Mouse (Mus musculus) hindbrain, postnatal 0 days (tissue): ENCODE data around the gene Phtf2. TPM values are rescaled to one million over a fixed set of nuclear protein-coding genes. Genes with fewer than 3 reads are reported as not detected.

ENCODE experiments used
- polyA plus RNA-seq: library from polyadenylated mRNA; unstranded; fragments of >200 nt; fragmentation: Nextera tagmentation; extraction: Ambion mirVana; gene quantifications from 2 replicates; pipeline ENCODE4 v1.2.1, GENCODE M21; 2015
- total RNA-seq: library from RNA; depleted of rRNA; stranded (reverse); fragments of >200 nt; gene quantifications from 2 replicates; pipeline ENCODE4 v1.2.3, GENCODE M21; 2014; rRNA removed

Phtf2 gene
- total and polyA plus RNA-seq, 2 experiments from 2014 or later = 18.8 to 20.7 TPM

Other genes starting within 250 kb of the Phtf2 start
- gene Tmem60, start 67 bp upstream of the Phtf2 start, total RNA-seq = 14.0 and 19.4 TPM in 2 replicates
- gene Tmem60, start 67 bp upstream of the Phtf2 start, polyA plus RNA-seq = 76.1 and 76.8 TPM in 2 replicates
- gene Rsbn1l, start 74.3 kb upstream of the Phtf2 start, total RNA-seq = 4.5 and 5.5 TPM in 2 replicates
- gene Rsbn1l, start 74.3 kb upstream of the Phtf2 start, polyA plus RNA-seq = 3.7 and 4.0 TPM in 2 replicates
- 20.6 and 23.0 TPM in 2 replicates for gene Ptpn12, start 173.8 kb upstream of the Phtf2 start, total RNA-seq
- gene Ptpn12, start 173.8 kb upstream of the Phtf2 start, polyA plus RNA-seq = 11.5 and 11.6 TPM in 2 replicates